Mouse (Mus musculus): ENCODE data around the gene Casc3.
A peak's percentile ranks its signal among the peaks of the same experiment; 100 is the strongest.

The Casc3 gene

GRCm38 (mm10) chr11:98867293-98867692 is 62.6 kb downstream of the Casc3 start:
- no peak for DNase-seq (ENCODE audit: low spot score in 2 of 2)

- DNase-seq (ENCODE audit: low spot score in 2 of 2) = no peak
Observed at GRCm38 (mm10) chr11:98869906-98870305, 65.2 kb downstream of the Casc3 start.

GRCm38 (mm10) chr11:98870791-98871190 is 66.1 kb downstream of the Casc3 start:
- DNase-seq (ENCODE audit: low spot score in 2 of 2) = no peak

- no peak for DNase-seq (ENCODE audit: low spot score in 2 of 2)
Observed at GRCm38 (mm10) chr11:98871416-98871815, 66.7 kb downstream of the Casc3 start.

GRCm38 (mm10) chr11:98872040-98872439 is 67.3 kb downstream of the Casc3 start:
- DNase-seq (ENCODE audit: low spot score in 2 of 2) = peak; percentile 67 to 84

GRCm38 (mm10) chr11:98873900-98874299 is 69.2 kb downstream of the Casc3 start:
- no peak for DNase-seq (ENCODE audit: low spot score in 2 of 2)

- DNase-seq (ENCODE audit: low spot score in 2 of 2) = no peak
Observed at GRCm38 (mm10) chr11:98877001-98877400, 72.3 kb downstream of the Casc3 start.
